Mouse (Mus musculus): ENCODE measurements around the gene Fbp2.

Fbp2 gene

DNA sequence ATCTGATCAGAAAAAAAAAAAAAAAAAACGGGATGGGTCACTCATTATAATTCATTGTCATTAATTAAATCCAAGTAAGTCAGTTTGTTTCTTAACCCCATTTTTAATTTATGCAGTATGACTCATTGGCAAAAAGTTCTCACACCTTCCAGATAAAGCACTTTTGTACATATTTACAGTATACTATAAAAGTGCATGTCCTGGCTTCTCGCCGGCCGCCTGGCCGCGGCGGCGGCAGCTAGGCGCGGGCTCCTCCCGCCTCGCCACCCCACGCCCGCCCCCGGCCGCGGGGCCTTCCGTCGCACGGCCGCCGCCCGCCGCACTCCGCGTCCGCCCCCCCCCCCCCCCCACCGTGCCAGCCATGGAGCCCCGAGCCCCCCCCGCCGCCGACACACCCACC lies 45.5 kb downstream of the Fbp2 start:
- TF ChIP-seq GATA4 (IDR thresholded peaks at IDR 0.05; ENCODE audit: insufficient replicate concordance, low read length): no peak

All from liver, adult (tissue).